Mouse (Mus musculus) layer of hippocampus, adult 2 months (tissue): Measurements from ENCODE around the gene Bcl9l. TPM values are rescaled to one million over a fixed set of nuclear protein-coding genes. Genes with fewer than 3 reads are reported as not detected.

Experiments used
- DNase-seq, 2 experiments: peaks; one replicate each; pipeline ENCODE4 v3.0.0; 2022; ENCODE audit warnings: low spot score in 2 of 2
- H3K27ac ChIP-seq: fragments of 200-600 bp; 2 replicates; pipeline ENCODE4 v1.8.1; 2022
- H3K4me3 ChIP-seq: fragments of 200-600 bp; 2 replicates; pipeline ENCODE4 v1.8.1; 2022; ENCODE audit warnings: mild to moderate bottlenecking
- CTCF ChIP-seq: fragments of 200-600 bp; conservative IDR thresholded peaks from 2 replicates; pipeline ENCODE4 v1.8.1; 2022; ENCODE audit warnings: antibody characterized with exemption, mild to moderate bottlenecking, moderate library complexity
- total RNA-seq, 2 experiments: library from RNA; stranded (reverse); gene quantifications; 2 replicates each; pipeline ENCODE4 v1.2.3; 2021

Bcl9l gene
- total RNA-seq, 2 experiments from 2014 or later = 68.4 to 76.9 TPM

GRCm38 (mm10) chr9:44475936-44476335 is 6.7 kb upstream of the Bcl9l start:
- Histone ChIP-seq H3K27ac (no peak overlapping the region), H3K4me3 (no peak overlapping the region)
- DNase-seq = no peak
- peak; percentile 68 for TF ChIP-seq CTCF

- DNase-seq = no peak
- H3K27ac ChIP-seq = peak overlapping the region; percentile 99
- peak overlapping the region; percentile 70 for H3K4me3 ChIP-seq
- peak; percentile 95 for TF ChIP-seq CTCF
These were observed 5.0 kb upstream of the Bcl9l start for GRCm38 (mm10) chr9:44477339-44478228.

- DNase-seq = peak in 1 of 2 experiments; percentile 72
- TF ChIP-seq CTCF = no peak
- H3K4me3 ChIP-seq = peak overlapping the region; percentile 70
- peak overlapping the region; percentile 99 for H3K27ac ChIP-seq
These were observed 4.2 kb upstream of the Bcl9l start for GRCm38 (mm10) chr9:44478229-44478921.

GRCm38 (mm10) chr9:44478959-44479605 is 3.5 kb upstream of the Bcl9l start:
- H3K27ac ChIP-seq = peak overlapping the region; percentile 99
- peak overlapping the region; percentile 70 for H3K4me3 ChIP-seq
- DNase-seq = peak in 1 of 2 experiments; percentile 63
- TF ChIP-seq CTCF = peak; percentile 8; the same call in 1 of the 2 replicates

- peak; percentile 87 to 91 for DNase-seq
- peak; percentile 93 for TF ChIP-seq CTCF
- Histone ChIP-seq H3K27ac (peak overlapping the region; percentile 99), H3K4me3 (peak overlapping the region; percentile 70)
These were observed 2.8 kb upstream of the Bcl9l start for GRCm38 (mm10) chr9:44479628-44480428.

GRCm38 (mm10) chr9:44482112-44482511 is 513 bp upstream of the Bcl9l start:
- Histone ChIP-seq H3K4me3 (peak overlapping the region; percentile 85), H3K27ac (peak overlapping the region; percentile 98)
- DNase-seq = no peak
- TF ChIP-seq CTCF = no peak

- Histone ChIP-seq H3K4me3 (peak overlapping the region; percentile 85), H3K27ac (peak overlapping the region; percentile 98)
- DNase-seq = no peak
- no peak for TF ChIP-seq CTCF
These were observed 450 bp downstream of the Bcl9l start for GRCm38 (mm10) chr9:44483041-44483509.

- H3K27ac ChIP-seq = peak overlapping the region; percentile 98
- H3K4me3 ChIP-seq = peak overlapping the region; percentile 85
- no peak for DNase-seq
- TF ChIP-seq CTCF = no peak
These were observed 952 bp downstream of the Bcl9l start for GRCm38 (mm10) chr9:44483510-44484044.

GRCm38 (mm10) chr9:44484311-44485104 is 1.9 kb downstream of the Bcl9l start:
- Histone ChIP-seq H3K4me3 (peak overlapping the region; percentile 85), H3K27ac (peak overlapping the region; percentile 98)
- DNase-seq = no peak
- no peak for TF ChIP-seq CTCF

- H3K27ac ChIP-seq = peak overlapping the region; percentile 98
- no peak for TF ChIP-seq CTCF
- no peak for DNase-seq
- H3K4me3 ChIP-seq = peak overlapping the region; percentile 85
These were observed 2.5 kb downstream of the Bcl9l start for GRCm38 (mm10) chr9:44485105-44485515.
